Mouse (Mus musculus) ES-Bruce4 (cell line): ENCODE measurements at regions not wholly inside any gene's neighbourhood (a gene's known extent, or its start where the extent isn't known, plus 50 kb on each side); places are given as distances from the start of the nearest gene placed in this dataset.

ENCODE experiments used
- H3K27ac ChIP-seq: 2 replicates; pipeline ENCODE4 v1.5.1; 2012; ENCODE audit warnings: low read length, inconsistent platforms; ENCODE audit not compliant: insufficient read depth
- H3K27me3 ChIP-seq: 2 replicates; pipeline ENCODE4 v1.6.1; 2012; ENCODE audit warnings: mild to moderate bottlenecking, low read length, inconsistent platforms; ENCODE audit not compliant: control insufficient read depth, poor library complexity, insufficient read depth, severe bottlenecking
- H3K36me3 ChIP-seq: 2 replicates; pipeline ENCODE4 v1.6.1; 2012; ENCODE audit warnings: inconsistent platforms, mild to moderate bottlenecking, low read length, moderate library complexity; ENCODE audit not compliant: control insufficient read depth, poor library complexity, insufficient read depth, severe bottlenecking
- H3K4me1 ChIP-seq: one replicate; pipeline ENCODE4 v1.8.1; 2011; ENCODE audit warnings: low read length; ENCODE audit not compliant: control insufficient read depth, insufficient read depth
- H3K4me3 ChIP-seq: 2 replicates; pipeline ENCODE4 v1.5.1; 2011; ENCODE audit warnings: low read depth, mild to moderate bottlenecking, low read length
- H3K9ac ChIP-seq: 2 replicates; pipeline ENCODE4 v1.6.1; 2012; ENCODE audit warnings: low read depth, mild to moderate bottlenecking, inconsistent platforms; ENCODE audit not compliant: poor library complexity, severe bottlenecking
- H3K9me3 ChIP-seq: replicated peaks from 2 replicates; pipeline ENCODE4 v1.6.1; 2012; ENCODE audit warnings: mild to moderate bottlenecking, low read length, inconsistent platforms; ENCODE audit not compliant: control insufficient read depth, poor library complexity, insufficient read depth, severe bottlenecking
- CTCF ChIP-seq: IDR thresholded peaks from one replicate; pipeline ENCODE4 v1.8.1; 2011; ENCODE audit warnings: low read depth, low read length
- EP300 ChIP-seq: IDR thresholded peaks from 2 replicates; pipeline ENCODE4 v1.6.1; 2011; ENCODE audit warnings: low read depth, low read length; ENCODE audit not compliant: insufficient read depth
- POLR2A ChIP-seq: IDR thresholded peaks from one replicate; pipeline ENCODE4 v1.8.1; 2011; ENCODE audit warnings: low read length; ENCODE audit not compliant: insufficient read depth

GRCm38 (mm10) chr9:46632576-46632975, 312.8 kb upstream of the 4931429L15Rik start:
- no peaks in the 10 kb centered on the region for H3K4me1 ChIP-seq
- no peak overlapping the region for H3K9ac ChIP-seq
- H3K27me3 ChIP-seq, result no peaks in the 10 kb centered on the region
- no peaks in the 10 kb centered on the region for H3K36me3 ChIP-seq
- no peak for TF ChIP-seq POLR2A
- TF ChIP-seq EP300, result no peak
- no peak for TF ChIP-seq CTCF
- no peak overlapping the region for H3K27ac ChIP-seq
- no peak overlapping the region for H3K4me3 ChIP-seq
- no peaks in the 10 kb centered on the region for H3K9me3 ChIP-seq

GRCm38 (mm10) chr9:46622255-46622654, 302.5 kb upstream of the 4931429L15Rik start:
- TF ChIP-seq CTCF (no peak), EP300 (no peak), POLR2A (no peak)

GRCm38 (mm10) chr9:46621851-46622250, 302.1 kb upstream of the 4931429L15Rik start:
- no peaks in the 10 kb centered on the region for H3K4me1 ChIP-seq
- no peak overlapping the region for H3K4me3 ChIP-seq
- no peaks in the 10 kb centered on the region for H3K27me3 ChIP-seq
- no peaks in the 10 kb centered on the region for H3K9me3 ChIP-seq
- no peak overlapping the region for H3K27ac ChIP-seq
- no peak overlapping the region for H3K9ac ChIP-seq
- no peaks in the 10 kb centered on the region for H3K36me3 ChIP-seq
- no peak for TF ChIP-seq POLR2A
- no peak for TF ChIP-seq EP300
- no peak for TF ChIP-seq CTCF

More at GRCm38 (mm10) chr9:46622255-46622654, 302.5 kb upstream of the 4931429L15Rik start:
- H3K9ac ChIP-seq, result no peak overlapping the region
- H3K9me3 ChIP-seq, result no peaks in the 10 kb centered on the region
- H3K36me3 ChIP-seq, result no peaks in the 10 kb centered on the region
- no peak overlapping the region for H3K27ac ChIP-seq
- no peak overlapping the region for H3K4me3 ChIP-seq
- H3K4me1 ChIP-seq, result no peaks in the 10 kb centered on the region
- no peaks in the 10 kb centered on the region for H3K27me3 ChIP-seq

GRCm38 (mm10) chr9:46610101-46611005, 290.6 kb upstream of the 4931429L15Rik start:
- H3K36me3 ChIP-seq, result no peaks in the 10 kb centered on the region
- H3K27ac ChIP-seq, result no peak overlapping the region
- TF ChIP-seq EP300 (no peak), POLR2A (no peak), CTCF (no peak)
- H3K4me3 ChIP-seq, result no peak overlapping the region
- H3K9ac ChIP-seq, result no peak overlapping the region
- peaks cover 7% of the 10 kb centered on the region; the same call in 1 of the 2 replicates for H3K9me3 ChIP-seq
- no peaks in the 10 kb centered on the region for H3K4me1 ChIP-seq
- H3K27me3 ChIP-seq, result no peaks in the 10 kb centered on the region

- Histone ChIP-seq H3K4me1 (no peaks in the 10 kb centered on the region), H3K9me3 (peaks cover 8% of the 10 kb centered on the region; the same call in 1 of the 2 replicates), H3K36me3 (no peaks in the 10 kb centered on the region), H3K4me3 (no peak overlapping the region), H3K27ac (no peak overlapping the region), H3K27me3 (no peaks in the 10 kb centered on the region), H3K9ac (no peak overlapping the region)
- TF ChIP-seq CTCF (no peak), EP300 (no peak), POLR2A (no peak)
Observed at GRCm38 (mm10) chr9:46608695-46609094, 288.9 kb upstream of the 4931429L15Rik start.

GRCm38 (mm10) chr9:46600803-46601202, 281.0 kb upstream of the 4931429L15Rik start:
- no peak for TF ChIP-seq POLR2A
- TF ChIP-seq CTCF, result no peak
- no peak for TF ChIP-seq EP300
- no peak overlapping the region for H3K4me3 ChIP-seq
- peaks cover 15% of the 10 kb centered on the region for H3K9me3 ChIP-seq
- no peaks in the 10 kb centered on the region for H3K4me1 ChIP-seq
- H3K36me3 ChIP-seq, result no peaks in the 10 kb centered on the region
- H3K9ac ChIP-seq, result no peak overlapping the region
- H3K27ac ChIP-seq, result no peak overlapping the region
- H3K27me3 ChIP-seq, result no peaks in the 10 kb centered on the region
